Mouse (Mus musculus): ENCODE measurements around the gene Pola1. TPM values are rescaled to one million over a fixed set of nuclear protein-coding genes. Genes with fewer than 3 reads are reported as not detected.

Pola1 gene
- polyA plus RNA-seq, 1 experiment from 2014 or later: 3.0 TPM

DNA sequence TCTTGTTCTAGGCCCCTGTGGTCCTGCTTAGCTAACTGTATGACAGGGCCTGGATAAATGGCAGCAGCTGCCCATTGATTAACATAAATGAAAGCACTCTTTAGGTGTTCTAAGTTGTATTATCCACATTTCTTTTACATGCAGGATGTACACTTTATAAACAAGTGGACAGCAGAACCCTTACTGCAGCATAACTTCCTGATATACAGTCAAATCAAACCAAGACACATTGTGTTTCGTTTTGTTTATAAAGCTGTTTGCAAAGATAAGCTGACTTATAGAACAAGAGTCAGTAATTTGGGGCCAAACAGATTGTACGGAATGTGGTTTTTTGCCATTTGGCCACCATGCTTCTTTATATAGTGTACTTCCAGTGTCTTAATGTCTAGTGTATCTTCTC lies 312.0 kb downstream of the Pola1 start:
- ATAC-seq: no peak
- Histone ChIP-seq H3K4me1 (replicated peaks; ENCODE audit: control insufficient read depth, insufficient read depth, low read length) (no peaks in the 10 kb centered on the region), H3K9ac (ENCODE audit: low read depth, low read length) (no peak overlapping the region), H3K4me2 (replicated peaks; ENCODE audit: low read depth) (no peak overlapping the region), H3K4me3 (ENCODE audit: low read depth, low read length) (no peak overlapping the region), H3K36me3 (ENCODE audit: control insufficient read depth, insufficient read depth) (no peaks in the 10 kb centered on the region), H3K27ac (ENCODE audit: low read depth, low read length) (no peak overlapping the region), H3K27me3 (replicated peaks; ENCODE audit: control insufficient read depth, insufficient read depth, low read length) (no peaks in the 10 kb centered on the region), H3K9me3 (ENCODE audit: control insufficient read depth) (no peaks in the 10 kb centered on the region)
- 76% methylated on average over 2 of the region's 2 CpGs for WGBS
- no peak for TF ChIP-seq CTCF (IDR thresholded peaks at IDR 0.05; ENCODE audit: low read depth)

DNA sequence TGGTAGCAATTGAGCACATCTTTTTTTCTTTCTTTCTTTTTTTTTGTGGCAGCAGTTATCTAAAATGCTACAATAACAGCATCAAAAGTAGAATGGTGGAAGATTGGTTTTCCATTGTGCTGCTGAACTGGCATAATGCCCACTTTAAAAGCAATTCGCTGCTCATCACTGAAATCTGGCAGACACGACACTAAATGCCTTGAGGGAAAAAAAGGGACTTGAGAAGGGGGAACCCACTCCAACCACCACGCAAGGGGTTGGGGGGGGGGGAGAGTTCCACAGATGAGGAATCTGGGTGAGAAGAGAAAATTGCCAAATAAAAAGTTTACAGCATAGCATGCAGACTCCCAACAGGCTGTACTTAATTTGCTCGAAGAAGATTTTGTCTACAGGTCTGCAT lies 314.4 kb downstream of the Pola1 start:
- Histone ChIP-seq H3K4me1 (replicated peaks; ENCODE audit: control insufficient read depth, insufficient read depth, low read length) (no peaks in the 10 kb centered on the region), H3K4me2 (replicated peaks; ENCODE audit: low read depth) (no peak overlapping the region), H3K9me3 (ENCODE audit: control insufficient read depth) (no peaks in the 10 kb centered on the region), H3K36me3 (ENCODE audit: control insufficient read depth, insufficient read depth) (no peaks in the 10 kb centered on the region), H3K27me3 (replicated peaks; ENCODE audit: control insufficient read depth, insufficient read depth, low read length) (no peaks in the 10 kb centered on the region), H3K9ac (ENCODE audit: low read depth, low read length) (no peak overlapping the region), H3K27ac (ENCODE audit: low read depth, low read length) (no peak overlapping the region), H3K4me3 (ENCODE audit: low read depth, low read length) (no peak overlapping the region)
- TF ChIP-seq CTCF (IDR thresholded peaks at IDR 0.05; ENCODE audit: low read depth): no peak
- WGBS: 75% methylated on average over 4 of the region's 4 CpGs
- ATAC-seq: no peak

DNA sequence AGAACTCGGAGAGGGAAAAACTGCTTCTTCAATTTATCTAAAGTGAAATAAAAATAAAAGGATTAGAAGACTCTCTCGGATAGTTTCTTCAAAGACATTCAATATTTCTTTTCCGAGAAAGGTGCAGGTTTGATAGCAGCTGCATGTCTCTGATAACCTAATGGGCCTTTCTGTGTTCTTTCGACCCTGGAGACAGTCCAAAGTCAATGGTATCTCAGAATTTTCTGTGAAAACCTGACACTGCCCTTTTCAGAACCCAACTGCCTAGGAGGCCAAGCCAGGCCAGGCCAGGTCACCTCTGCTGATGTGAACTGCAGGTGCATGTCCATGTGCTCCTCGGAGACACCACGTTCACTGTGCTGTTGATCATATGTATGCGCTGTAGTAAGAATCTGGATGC lies 326.2 kb downstream of the Pola1 start:
- WGBS: 90% methylated on average over 7 of the region's 7 CpGs
- H3K27ac ChIP-seq (ENCODE audit: low read depth, low read length): no peak overlapping the region
- peaks cover 13% of the 10 kb centered on the region; the same call in 1 of the 2 replicates for H3K27me3 ChIP-seq (replicated peaks; ENCODE audit: control insufficient read depth, insufficient read depth, low read length)
- no peak overlapping the region for H3K9ac ChIP-seq (ENCODE audit: low read depth, low read length)
- no peak overlapping the region for H3K4me3 ChIP-seq (ENCODE audit: low read depth, low read length)
- H3K4me2 ChIP-seq (replicated peaks; ENCODE audit: low read depth): no peak overlapping the region
- no peaks in the 10 kb centered on the region for H3K4me1 ChIP-seq (replicated peaks; ENCODE audit: control insufficient read depth, insufficient read depth, low read length)
- no peaks in the 10 kb centered on the region for H3K9me3 ChIP-seq (ENCODE audit: control insufficient read depth)
- H3K36me3 ChIP-seq (ENCODE audit: control insufficient read depth, insufficient read depth): no peaks in the 10 kb centered on the region
- ATAC-seq: no peak
- TF ChIP-seq CTCF (IDR thresholded peaks at IDR 0.05; ENCODE audit: low read depth): no peak

DNA sequence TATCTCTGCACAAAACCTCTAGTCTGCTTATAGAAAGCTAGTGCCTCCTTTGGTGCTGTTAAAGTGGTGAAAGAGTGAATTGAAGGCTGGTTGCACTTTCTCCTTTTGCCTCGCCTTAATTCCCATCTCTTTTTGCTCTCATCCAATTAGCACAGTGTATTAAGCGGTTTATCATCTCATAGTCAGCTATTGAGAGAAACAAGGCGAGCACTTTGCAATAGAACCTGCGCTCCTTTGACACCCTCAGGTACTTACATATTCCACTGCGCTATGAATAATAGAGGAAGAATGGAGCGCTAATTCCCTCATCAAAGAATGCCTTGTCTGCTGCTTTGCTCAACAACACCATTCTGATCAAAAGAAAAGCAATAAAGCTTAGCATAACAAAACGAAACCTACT lies 330.2 kb downstream of the Pola1 start:
- no peaks in the 10 kb centered on the region for H3K4me1 ChIP-seq (replicated peaks; ENCODE audit: control insufficient read depth, insufficient read depth, low read length)
- no peak overlapping the region for H3K27ac ChIP-seq (ENCODE audit: low read depth, low read length)
- H3K36me3 ChIP-seq (ENCODE audit: control insufficient read depth, insufficient read depth): no peaks in the 10 kb centered on the region
- no peak overlapping the region for H3K4me2 ChIP-seq (replicated peaks; ENCODE audit: low read depth)
- WGBS: 20% methylated on average over 7 of the region's 7 CpGs
- ATAC-seq: no peak
- no peaks in the 10 kb centered on the region for H3K9me3 ChIP-seq (ENCODE audit: control insufficient read depth)
- H3K9ac ChIP-seq (ENCODE audit: low read depth, low read length): no peak overlapping the region
- H3K27me3 ChIP-seq (replicated peaks; ENCODE audit: control insufficient read depth, insufficient read depth, low read length): peaks cover 44% of the 10 kb centered on the region
- no peak for TF ChIP-seq CTCF (IDR thresholded peaks at IDR 0.05; ENCODE audit: low read depth)
- no peak overlapping the region for H3K4me3 ChIP-seq (ENCODE audit: low read depth, low read length)

DNA sequence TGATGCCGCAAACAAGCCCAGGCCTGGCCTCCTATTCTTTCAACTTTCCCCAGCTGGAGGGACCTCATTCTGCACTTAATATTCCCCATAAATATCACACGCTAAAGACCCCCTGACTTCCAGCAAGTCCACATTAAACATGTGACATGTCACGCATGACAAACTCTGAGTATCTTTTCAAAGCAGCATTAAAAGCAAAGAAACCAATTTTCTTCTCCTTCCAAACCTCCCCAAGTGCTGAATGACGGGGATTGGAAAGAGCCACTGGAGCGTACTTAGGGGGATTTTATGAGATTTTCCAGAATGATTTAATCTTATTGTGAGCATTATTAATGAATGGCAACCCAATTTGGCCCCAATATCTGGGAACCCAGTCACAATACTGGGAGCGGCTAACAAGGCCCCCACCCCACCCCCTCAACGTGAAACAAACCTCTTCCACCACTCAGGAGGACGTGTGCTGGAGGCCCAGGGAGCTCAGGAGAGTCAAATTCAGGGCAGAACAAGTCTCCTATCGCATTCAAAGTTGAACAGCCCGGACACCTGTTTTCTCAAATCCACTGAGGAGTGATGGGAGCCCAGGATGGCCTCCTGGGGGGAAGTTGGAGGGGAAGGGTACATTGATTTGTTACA lies 331.7 kb downstream of the Pola1 start:
- Histone ChIP-seq H3K9ac (ENCODE audit: low read depth, low read length) (no peak overlapping the region), H3K4me1 (replicated peaks; ENCODE audit: control insufficient read depth, insufficient read depth, low read length) (no peaks in the 10 kb centered on the region), H3K9me3 (ENCODE audit: control insufficient read depth) (no peaks in the 10 kb centered on the region), H3K4me2 (replicated peaks; ENCODE audit: low read depth) (no peak overlapping the region), H3K27ac (ENCODE audit: low read depth, low read length) (no peak overlapping the region), H3K36me3 (ENCODE audit: control insufficient read depth, insufficient read depth) (no peaks in the 10 kb centered on the region), H3K4me3 (ENCODE audit: low read depth, low read length) (no peak overlapping the region), H3K27me3 (replicated peaks; ENCODE audit: control insufficient read depth, insufficient read depth, low read length) (peaks cover 56% of the 10 kb centered on the region)
- no peak for TF ChIP-seq CTCF (IDR thresholded peaks at IDR 0.05; ENCODE audit: low read depth)
- no peak for ATAC-seq
- WGBS: 33% methylated on average over 10 of the region's 10 CpGs

DNA sequence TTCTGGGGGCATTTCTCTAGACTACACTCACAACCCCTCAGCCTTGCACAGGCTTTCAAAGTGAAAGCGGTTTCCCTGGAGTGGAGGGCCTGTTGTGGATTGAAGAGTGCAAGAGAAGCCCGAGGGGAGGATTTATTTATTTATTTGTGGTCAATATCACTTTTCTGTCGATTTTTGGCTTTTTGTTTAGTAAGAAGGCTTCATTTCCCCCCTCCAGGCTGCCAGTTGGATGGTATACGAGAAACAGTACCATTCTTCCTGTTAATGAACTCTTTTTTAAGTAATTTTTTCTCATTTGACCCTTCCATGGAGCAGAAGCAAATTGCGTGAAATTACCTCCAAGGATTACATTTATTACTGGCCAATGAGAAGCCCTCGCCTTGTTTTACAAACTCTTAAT lies 332.2 kb downstream of the Pola1 start:
- 0 out of 2 replicates have a peak overlapping the region, but pooled peaks have one; percentile 60 for H3K4me2 ChIP-seq (replicated peaks; ENCODE audit: low read depth)
- H3K27me3 ChIP-seq (replicated peaks; ENCODE audit: control insufficient read depth, insufficient read depth, low read length): peaks cover 60% of the 10 kb centered on the region
- H3K9ac ChIP-seq (ENCODE audit: low read depth, low read length): no peak overlapping the region
- no peak for TF ChIP-seq CTCF (IDR thresholded peaks at IDR 0.05; ENCODE audit: low read depth)
- no peaks in the 10 kb centered on the region for H3K36me3 ChIP-seq (ENCODE audit: control insufficient read depth, insufficient read depth)
- H3K4me1 ChIP-seq (replicated peaks; ENCODE audit: control insufficient read depth, insufficient read depth, low read length): no peaks in the 10 kb centered on the region
- 24% methylated on average over 6 of the region's 6 CpGs for WGBS
- H3K9me3 ChIP-seq (ENCODE audit: control insufficient read depth): no peaks in the 10 kb centered on the region
- no peak for ATAC-seq
- peak overlapping the region; percentile 31; the same call in 1 of the 2 replicates for H3K4me3 ChIP-seq (ENCODE audit: low read depth, low read length)
- no peak overlapping the region for H3K27ac ChIP-seq (ENCODE audit: low read depth, low read length)
